Mouse (Mus musculus) liver, embryonic 11.5 days (tissue): ENCODE measurements at regions not wholly inside any gene's neighbourhood (a gene's known extent, or its start where the extent isn't known, plus 50 kb on each side); places are given as distances from the start of the nearest gene placed in this dataset.

ENCODE experiments used
- ATAC-seq: fragments of 200-750 bp; cut with Nextera tagmentation; replicated peaks from 2 replicates; pipeline ENCODE4 v1.8.0; 2017; ENCODE audit warnings: moderate number of reproducible peaks, mild to moderate bottlenecking, moderate TSS enrichment, moderate library complexity; ENCODE audit not compliant: low FRiP score
- DNase-seq: peaks from one replicate; pipeline ENCODE4 v3.0.0-alpha.2; 2017; ENCODE audit warnings: low spot score
- H3K27ac ChIP-seq: fragments of 300-500 bp; sonication (generic); 2 replicates; pipeline ENCODE4 v1.5.1; 2014; ENCODE audit warnings: mild to moderate bottlenecking, low read depth, low read length, control low read depth
- H3K27me3 ChIP-seq: fragments of 300-500 bp; sonication (generic); replicated peaks from 2 replicates; pipeline ENCODE4 v1.6.1; 2014; ENCODE audit warnings: low read length, mixed read lengths; ENCODE audit not compliant: control insufficient read depth, insufficient read depth
- H3K36me3 ChIP-seq: fragments of 300-500 bp; sonication (generic); 2 replicates; pipeline ENCODE4 v1.6.1; 2014; ENCODE audit warnings: mild to moderate bottlenecking, low read length, moderate library complexity, mixed read lengths; ENCODE audit not compliant: control insufficient read depth, insufficient read depth
- H3K4me1 ChIP-seq: fragments of 300-500 bp; sonication (generic); replicated peaks from 2 replicates; pipeline ENCODE4 v1.6.1; 2014; ENCODE audit warnings: low read length, mixed read lengths; ENCODE audit not compliant: control insufficient read depth, insufficient read depth
- H3K4me2 ChIP-seq: fragments of 300-500 bp; sonication (generic); 2 replicates; pipeline ENCODE4 v1.6.1; 2014; ENCODE audit warnings: mild to moderate bottlenecking, control low read depth, moderate library complexity
- H3K4me3 ChIP-seq: fragments of 300-500 bp; sonication (generic); 2 replicates; pipeline ENCODE4 v1.5.1; 2014; ENCODE audit warnings: low read depth, low read length, control low read depth
- H3K9ac ChIP-seq: fragments of 300-500 bp; sonication (generic); 2 replicates; pipeline ENCODE4 v1.6.1; 2014; ENCODE audit warnings: low read depth, low read length, control low read depth
- H3K9me3 ChIP-seq: fragments of 300-500 bp; sonication (generic); 2 replicates; pipeline ENCODE4 v1.6.1; 2016; ENCODE audit warnings: low read length, inconsistent platforms, mixed read lengths; ENCODE audit not compliant: control insufficient read depth
- WGBS: fragments of 180-500 bp; shearing (Covaris S2); extraction: QIAGEN DNeasy Blood & Tissue Kit; methylation state at CpG from one replicate; pipeline ENCODE4 v1.1.7; 2014; 5-methylcytosine and 5-hydroxymethylcytosine counted together

DNA sequence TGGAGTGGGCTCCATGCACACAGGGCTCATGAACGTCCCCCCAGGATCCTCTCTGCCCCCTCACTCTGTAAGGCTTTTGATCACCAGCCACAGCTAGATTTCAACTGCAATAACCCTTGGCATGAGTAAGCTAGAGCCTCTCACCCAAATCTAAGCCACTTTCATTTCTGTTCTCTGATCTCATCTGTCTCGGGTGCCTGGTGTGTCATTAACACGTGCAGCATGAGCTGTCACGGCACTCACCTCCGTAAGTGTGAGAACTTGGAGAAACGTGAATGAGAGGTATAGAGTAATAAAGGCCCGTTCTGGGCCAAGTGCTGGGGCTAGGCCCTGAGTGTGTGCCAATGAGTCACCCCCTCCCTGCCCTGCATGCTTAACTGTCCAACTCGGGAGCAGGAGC, 131.8 kb upstream of the Ngf start:
- no peak for DNase-seq
- Histone ChIP-seq H3K27me3 (no peaks in the 10 kb centered on the region), H3K9ac (no peak overlapping the region), H3K27ac (no peak overlapping the region), H3K9me3 (no peaks in the 10 kb centered on the region), H3K36me3 (no peaks in the 10 kb centered on the region), H3K4me3 (no peak overlapping the region), H3K4me2 (no peak overlapping the region), H3K4me1 (no peaks in the 10 kb centered on the region)
- 71% methylated on average over 8 of the region's 8 CpGs for WGBS
- ATAC-seq = no peak

GRCm38 (mm10) chr3:102336184-102336583, 131.7 kb upstream of the Vangl1 start:
- H3K4me3 ChIP-seq = no peak overlapping the region
- no peak for ATAC-seq
- H3K4me1 ChIP-seq = no peaks in the 10 kb centered on the region
- H3K27me3 ChIP-seq = no peaks in the 10 kb centered on the region
- no peaks in the 10 kb centered on the region for H3K36me3 ChIP-seq
- no peak overlapping the region for H3K9ac ChIP-seq
- no peak overlapping the region for H3K27ac ChIP-seq
- H3K4me2 ChIP-seq = no peak overlapping the region
- WGBS = 67% methylated on average over 2 of the region's 2 CpGs
- DNase-seq = no peak
- H3K9me3 ChIP-seq = no peaks in the 10 kb centered on the region

- 76% methylated on average over 3 of the region's 3 CpGs for WGBS
- Histone ChIP-seq H3K27ac (no peak overlapping the region), H3K4me3 (no peak overlapping the region), H3K4me1 (no peaks in the 10 kb centered on the region), H3K27me3 (no peaks in the 10 kb centered on the region), H3K4me2 (no peak overlapping the region), H3K9me3 (no peaks in the 10 kb centered on the region), H3K36me3 (no peaks in the 10 kb centered on the region), H3K9ac (no peak overlapping the region)
- no peak for DNase-seq
- no peak for ATAC-seq
Measured at GRCm38 (mm10) chr3:102335146-102335545, 130.7 kb upstream of the Vangl1 start.

GRCm38 (mm10) chr3:102332221-102332620, 127.7 kb upstream of the Vangl1 start:
- 58% methylated on average over 3 of the region's 3 CpGs for WGBS
- H3K4me2 ChIP-seq = no peak overlapping the region
- ATAC-seq (no peak), DNase-seq (no peak)
- no peak overlapping the region for H3K27ac ChIP-seq
- no peaks in the 10 kb centered on the region for H3K9me3 ChIP-seq
- H3K9ac ChIP-seq = no peak overlapping the region
- no peak overlapping the region for H3K4me3 ChIP-seq
- H3K4me1 ChIP-seq = no peaks in the 10 kb centered on the region
- H3K27me3 ChIP-seq = no peaks in the 10 kb centered on the region
- no peaks in the 10 kb centered on the region for H3K36me3 ChIP-seq

DNA sequence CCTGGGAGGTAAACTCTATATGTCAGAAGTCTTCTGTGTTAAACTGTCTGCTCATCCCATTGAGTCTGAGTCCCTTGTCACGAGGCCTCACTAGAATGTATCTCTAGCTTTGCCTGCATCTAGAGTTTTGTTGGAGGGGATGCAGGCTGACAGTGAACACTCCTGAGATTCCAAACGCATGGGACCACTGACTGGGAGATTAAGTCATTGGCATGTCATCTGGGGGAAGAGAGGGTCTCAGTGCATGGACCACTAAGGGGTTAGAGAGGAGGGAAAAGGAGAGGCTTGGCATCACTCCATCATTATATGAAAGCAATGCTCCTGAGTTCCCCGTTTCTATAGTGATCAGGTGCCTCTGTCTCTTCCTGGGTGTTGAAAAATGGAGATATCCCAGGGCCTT, 114.8 kb upstream of the Vangl1 start:
- H3K9me3 ChIP-seq = no peaks in the 10 kb centered on the region
- no peaks in the 10 kb centered on the region for H3K4me1 ChIP-seq
- 64% methylated on average over 3 of the region's 3 CpGs for WGBS
- H3K4me2 ChIP-seq = no peak overlapping the region
- DNase-seq (no peak), ATAC-seq (no peak)
- no peak overlapping the region for H3K4me3 ChIP-seq
- H3K27me3 ChIP-seq = no peaks in the 10 kb centered on the region; the same call in 1 of the 2 replicates
- no peak overlapping the region for H3K27ac ChIP-seq
- H3K36me3 ChIP-seq = no peaks in the 10 kb centered on the region
- H3K9ac ChIP-seq = no peak overlapping the region

DNA sequence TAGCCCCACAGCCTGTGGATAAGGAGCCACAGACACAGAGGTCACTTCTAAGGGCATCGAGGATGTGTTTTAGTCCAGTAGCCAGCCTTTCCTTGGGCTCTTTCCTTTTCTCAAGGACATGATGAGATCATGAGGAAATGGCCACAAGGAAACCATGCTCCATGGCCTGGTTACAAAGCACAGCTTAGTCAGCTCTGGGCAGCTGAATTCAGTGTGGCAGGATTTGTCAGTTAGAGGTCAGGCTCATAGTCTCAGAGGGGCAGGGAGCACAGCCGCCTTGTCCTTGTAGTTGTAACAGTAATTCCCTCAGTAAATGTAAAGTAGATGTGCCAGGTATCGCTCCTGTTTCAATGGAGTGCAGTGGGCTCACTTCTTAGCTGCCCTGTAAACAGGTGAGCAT, 111.7 kb upstream of the Vangl1 start:
- 75% methylated on average over 3 of the region's 3 CpGs for WGBS
- H3K27ac ChIP-seq = no peak overlapping the region
- H3K4me1 ChIP-seq = no peaks in the 10 kb centered on the region
- H3K27me3 ChIP-seq = no peaks in the 10 kb centered on the region
- H3K36me3 ChIP-seq = no peaks in the 10 kb centered on the region
- H3K9me3 ChIP-seq = no peaks in the 10 kb centered on the region
- H3K4me2 ChIP-seq = no peak overlapping the region
- H3K4me3 ChIP-seq = no peak overlapping the region
- no peak overlapping the region for H3K9ac ChIP-seq
- ATAC-seq (no peak), DNase-seq (no peak)

DNA sequence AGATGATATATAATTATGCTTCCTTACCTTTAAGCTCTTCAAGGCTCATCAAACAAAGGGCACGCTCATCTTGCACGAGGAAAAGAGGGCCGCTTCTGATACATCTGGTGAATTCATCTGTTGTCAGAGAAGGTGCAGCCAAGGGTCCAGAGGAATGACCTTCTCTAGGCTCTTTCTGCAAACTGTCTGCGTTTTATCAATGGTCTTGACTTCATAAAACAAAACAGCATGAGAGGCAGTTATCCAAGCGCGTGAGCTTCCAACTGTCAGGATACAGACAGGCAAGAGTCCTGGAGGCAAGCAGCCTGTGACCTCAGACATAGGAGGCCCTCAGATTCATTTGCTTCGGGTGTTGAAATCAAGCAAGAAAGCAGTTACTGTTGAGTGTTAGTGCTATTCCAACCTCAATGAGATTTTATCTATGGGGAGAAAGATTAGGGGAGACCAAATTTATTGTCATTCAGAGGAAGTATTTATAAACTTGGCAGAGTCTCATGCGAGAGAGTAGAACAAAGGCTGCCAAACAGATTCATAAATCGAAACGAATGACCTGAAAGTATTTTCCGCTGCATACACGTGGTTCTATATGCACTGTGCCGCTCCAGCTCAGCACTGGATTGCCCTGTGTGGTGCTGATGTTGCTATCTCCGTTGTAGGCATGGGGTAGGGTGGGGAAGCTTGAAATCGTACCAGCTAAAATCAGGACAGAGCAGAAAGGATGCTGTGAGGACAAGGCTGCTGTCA, 107.2 kb upstream of the Vangl1 start:
- Histone ChIP-seq H3K4me1 (no peaks in the 10 kb centered on the region), H3K4me3 (no peak overlapping the region), H3K9ac (no peak overlapping the region), H3K9me3 (no peaks in the 10 kb centered on the region), H3K4me2 (no peak overlapping the region), H3K27ac (no peak overlapping the region), H3K36me3 (no peaks in the 10 kb centered on the region), H3K27me3 (no peaks in the 10 kb centered on the region)
- WGBS = 72% methylated on average over 15 of the region's 15 CpGs
- no peak for ATAC-seq
- DNase-seq = no peak

DNA sequence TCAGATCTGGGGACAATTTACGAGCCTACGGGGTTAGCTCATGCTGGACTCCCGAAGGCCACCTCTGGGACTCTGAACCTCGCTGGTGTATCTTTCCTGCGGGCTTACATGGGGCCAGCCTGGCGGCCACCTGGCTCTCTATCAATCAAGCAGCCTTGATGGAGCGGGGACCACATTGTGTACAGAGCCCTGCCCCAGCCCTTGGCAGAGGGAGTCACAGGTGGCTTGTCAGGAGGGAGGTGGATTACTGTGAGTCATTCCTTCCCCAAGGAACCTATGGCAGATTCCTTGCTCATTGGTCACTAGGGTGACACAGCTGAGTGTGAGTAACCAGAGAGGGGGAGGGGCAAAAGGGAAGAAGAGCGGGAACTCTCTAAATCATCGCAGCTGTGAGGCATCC, 105.8 kb upstream of the Vangl1 start:
- no peak overlapping the region for H3K27ac ChIP-seq
- ATAC-seq (no peak), DNase-seq (no peak)
- WGBS = 73% methylated on average over 9 of the region's 9 CpGs
- H3K4me2 ChIP-seq = no peak overlapping the region
- no peaks in the 10 kb centered on the region for H3K36me3 ChIP-seq
- no peaks in the 10 kb centered on the region for H3K9me3 ChIP-seq
- no peaks in the 10 kb centered on the region for H3K27me3 ChIP-seq
- no peaks in the 10 kb centered on the region for H3K4me1 ChIP-seq
- no peak overlapping the region for H3K4me3 ChIP-seq
- no peak overlapping the region for H3K9ac ChIP-seq

DNA sequence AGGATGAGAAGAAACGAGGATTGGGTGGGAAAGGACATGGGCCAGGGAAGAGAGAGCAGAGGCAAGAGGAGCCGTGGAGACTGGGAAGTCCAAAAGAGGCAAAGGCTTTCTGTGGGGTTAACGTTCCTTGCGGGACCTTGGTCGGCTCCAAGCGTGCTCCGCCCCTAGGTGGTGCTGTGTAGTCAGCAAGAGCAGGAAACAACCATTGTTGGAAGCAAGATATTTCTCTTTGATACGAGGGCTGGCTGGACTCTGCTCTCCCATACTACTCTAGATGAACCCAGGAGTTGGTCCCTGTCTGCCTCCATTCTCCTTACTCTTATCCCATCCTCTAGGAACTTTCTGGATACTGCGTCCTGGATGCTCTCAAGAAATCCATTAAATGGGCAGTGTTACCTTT, 105.3 kb upstream of the Vangl1 start:
- Histone ChIP-seq H3K4me2 (no peak overlapping the region), H3K4me3 (no peak overlapping the region), H3K27me3 (no peaks in the 10 kb centered on the region), H3K9me3 (no peaks in the 10 kb centered on the region), H3K36me3 (no peaks in the 10 kb centered on the region), H3K4me1 (no peaks in the 10 kb centered on the region), H3K9ac (no peak overlapping the region), H3K27ac (no peak overlapping the region)
- DNase-seq = peak; percentile 39
- ATAC-seq = no peak
- 19% methylated on average over 9 of the region's 9 CpGs for WGBS
